Mouse (Mus musculus) ES-E14 (cell line): ENCODE data around the gene Rps18. TPM values are rescaled to one million over a fixed set of nuclear protein-coding genes. Genes with fewer than 3 reads are reported as not detected.
A peak's percentile ranks its signal among the peaks of the same experiment; 100 is the strongest.

Experiments used
- DNase-seq: peaks from one replicate; pipeline ENCODE4 v3.0.0-alpha.2; 2013; ENCODE audit warnings: low read depth, low spot score
- H3K27ac ChIP-seq: 2 replicates; pipeline ENCODE4 v1.5.1; 2012; ENCODE audit warnings: low read depth, mild to moderate bottlenecking, low read length, moderate library complexity, mixed read lengths; ENCODE audit not compliant: poor library complexity, insufficient read depth, severe bottlenecking
- H3K36me3 ChIP-seq: 2 replicates; pipeline ENCODE4 v1.6.1; 2012; ENCODE audit warnings: mild to moderate bottlenecking, low read length, moderate library complexity, mixed read lengths; ENCODE audit not compliant: control insufficient read depth, poor library complexity, insufficient read depth, severe bottlenecking
- H3K4me1 ChIP-seq, 2 experiments: fragments of 150-350 bp in 1 of 2; sonication (generic) in 1 of 2; 2 replicates each; pipeline ENCODE4 v1.6.1; 2012; ENCODE audit warnings: low read length in 2 of 2, mild to moderate bottlenecking in 1 of 2, mixed read lengths in 1 of 2; ENCODE audit not compliant: control insufficient read depth in 2 of 2, insufficient read depth in 2 of 2, poor library complexity in 1 of 2
- H3K4me3 ChIP-seq, 2 experiments: fragments of 150-350 bp in 1 of 2; sonication (generic) in 1 of 2; 2 replicates each; pipeline ENCODE4 v1.5.1; 2012; ENCODE audit warnings: low read length in 2 of 2, low read depth in 1 of 2, mild to moderate bottlenecking in 1 of 2, mixed read lengths in 1 of 2; ENCODE audit not compliant: insufficient read depth in 1 of 2, poor library complexity in 1 of 2, severe bottlenecking in 1 of 2
- H3K9ac ChIP-seq: 2 replicates; pipeline ENCODE4 v1.6.1; 2012; ENCODE audit warnings: low read depth, mild to moderate bottlenecking, low read length, mixed read lengths; ENCODE audit not compliant: poor library complexity, insufficient read depth, severe bottlenecking
- H3K9me3 ChIP-seq: fragments of 150-350 bp; sonication (generic); 2 replicates; pipeline ENCODE4 v1.6.1; 2012; ENCODE audit warnings: low read depth, mild to moderate bottlenecking, low read length; ENCODE audit not compliant: control insufficient read depth, insufficient read depth
- CHD2 ChIP-seq: IDR thresholded peaks from 2 replicates; pipeline ENCODE4 v1.6.1; 2014; ENCODE audit warnings: mild to moderate bottlenecking, low read depth, low read length, inconsistent platforms
- ZNF384 ChIP-seq: IDR thresholded peaks from 2 replicates; pipeline ENCODE4 v1.6.1; 2012; ENCODE audit warnings: low read depth, low read length, inconsistent platforms
- in situ Hi-C, 2 experiments: fragments of 600-800 bp; cut with MboI; formaldehyde crosslinking; loops; one replicate each; pipeline ENCODE4 v1.15.1; 2025; ENCODE audit warnings: low sequenced_read_pairs in 2 of 2, inconsistent platforms in 1 of 2; ENCODE audit not compliant: unreplicated experiment in 2 of 2
- total RNA-seq: library from RNA; depleted of rRNA; stranded (reverse); fragments of 300-350 nt; gene quantifications from 2 replicates; pipeline ENCODE4 v1.2.3, GENCODE M21; 2012; rRNA removed

Rps18 gene
- total RNA-seq, 1 experiment: 4,706 TPM

DNA sequence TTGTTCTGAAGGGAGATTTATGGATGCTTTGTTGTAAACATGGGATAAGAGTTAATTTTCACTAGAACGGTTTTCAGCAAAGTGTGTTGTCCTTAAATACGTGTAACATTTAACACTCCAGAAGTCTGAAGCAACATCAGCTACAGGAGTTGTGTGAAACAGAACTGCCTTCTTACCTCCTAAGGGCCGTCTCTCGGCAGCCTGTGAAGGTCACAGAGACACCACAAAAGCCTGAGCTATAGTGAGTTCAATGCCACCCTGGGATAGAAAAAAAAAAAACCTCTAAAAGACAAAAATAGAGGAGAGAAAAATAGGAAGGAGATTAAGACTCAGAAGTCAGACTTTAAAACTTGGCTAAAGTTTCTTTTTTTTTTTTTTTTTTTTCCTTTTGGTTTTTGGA, 53.7 kb downstream of the Rps18 start:
- Histone ChIP-seq H3K36me3 (no peaks in the 10 kb centered on the region), H3K27ac (peak overlapping the region; percentile 87), H3K9me3 (no peaks in the 10 kb centered on the region), H3K9ac (peak overlapping the region; percentile 47; the same call in 1 of the 2 replicates), H3K4me3 (no peak overlapping the region), H3K4me1 (peaks cover 14 to 31% of the 10 kb centered on the region in 2 experiments)
- peak; percentile 67 for TF ChIP-seq ZNF384
- no peak for TF ChIP-seq CHD2
- in situ Hi-C loops: no loop called here
- DNase-seq: no peak

Other genes with a start within 250 kb of the Rps18 start
- gene March2, start 237.3 kb downstream of the Rps18 start, total RNA-seq: 14.3 and 17.4 TPM in 2 replicates
- 26.0 and 34.8 TPM in 2 replicates for gene Rab11b, start 195.5 kb downstream of the Rps18 start, total RNA-seq
- 30.5 and 39.3 TPM in 2 replicates for gene Angptl4, start 174.2 kb downstream of the Rps18 start, total RNA-seq
- gene Kank3, start 145.5 kb downstream of the Rps18 start, total RNA-seq: 81.1 and 165 TPM in 2 replicates
- gene Rps28, start 131.4 kb downstream of the Rps18 start, total RNA-seq: 5,476 and 6,336 TPM in 2 replicates
- 639 and 871 TPM in 2 replicates for gene Ndufa7, start 131.4 kb downstream of the Rps18 start, total RNA-seq
- 131 and 228 TPM in 2 replicates for gene Cd320, start 112.9 kb downstream of the Rps18 start, total RNA-seq
- 11.6 and 19.7 TPM in 2 replicates for gene Gm7029, start 82.2 kb downstream of the Rps18 start, total RNA-seq
- gene Kifc1, start 65.3 kb downstream of the Rps18 start, total RNA-seq: 149 and 187 TPM in 2 replicates
- 33.2 and 46.0 TPM in 2 replicates for gene Platr17, start 50.9 kb downstream of the Rps18 start, total RNA-seq
- 67.3 and 73.7 TPM in 2 replicates for gene Daxx, start 46.6 kb downstream of the Rps18 start, total RNA-seq
- 39.4 and 64.9 TPM in 2 replicates for gene Tapbp, start 40.1 kb downstream of the Rps18 start, total RNA-seq
- 32.8 and 34.8 TPM in 2 replicates for gene Zbtb22, start 40.1 kb downstream of the Rps18 start, total RNA-seq
- 65.8 and 129 TPM in 2 replicates for gene Rgl2, start 26.5 kb downstream of the Rps18 start, total RNA-seq
- gene Pfdn6, start 15.7 kb downstream of the Rps18 start, total RNA-seq: 175 and 201 TPM in 2 replicates
- 65.6 and 78.2 TPM in 2 replicates for gene Wdr46, start 15.3 kb downstream of the Rps18 start, total RNA-seq
- gene B3galt4, start 4.5 kb downstream of the Rps18 start, total RNA-seq: 10.3 and 15.3 TPM in 2 replicates
- 23.2 and 24.8 TPM in 2 replicates for gene Vps52, start 189 bp downstream of the Rps18 start, total RNA-seq
- 69.5 and 155 TPM in 2 replicates for gene H2-K1, start 44.3 kb upstream of the Rps18 start, total RNA-seq
- 5.6 and 8.9 TPM in 2 replicates for gene Ring1, start 68.7 kb upstream of the Rps18 start, total RNA-seq
- 15.5 and 27.7 TPM in 2 replicates for gene H2-Ke6, start 72.1 kb upstream of the Rps18 start, total RNA-seq
- 253 and 394 TPM in 2 replicates for gene Slc39a7, start 75.7 kb upstream of the Rps18 start, total RNA-seq
- 52.4 and 79.2 TPM in 2 replicates for gene Rxrb, start 75.8 kb upstream of the Rps18 start, total RNA-seq
- 1.3 and 1.4 TPM in 2 replicates for gene Col11a2, start 83.4 kb upstream of the Rps18 start, total RNA-seq
- gene H2-Oa, start 136.3 kb upstream of the Rps18 start, total RNA-seq: 0.54 TPM in 1 of 2 replicates, not detected in the other
- gene H2-DMa, start 163.5 kb upstream of the Rps18 start, total RNA-seq: 18.5 and 24.5 TPM in 2 replicates
- gene Brd2, start 166.6 kb upstream of the Rps18 start, total RNA-seq: 257 and 321 TPM in 2 replicates
- gene H2-DMb2, start 187.3 kb upstream of the Rps18 start, total RNA-seq: 0.31 TPM in 1 of 2 replicates, not detected in the other
- gene H2-DMb1, start 197.1 kb upstream of the Rps18 start, total RNA-seq: 3.1 and 5.0 TPM in 2 replicates
- gene Tap1, start 231.6 kb upstream of the Rps18 start, total RNA-seq: 13.9 and 23.1 TPM in 2 replicates
- 3.8 and 4.1 TPM in 2 replicates for gene Psmb9, start 231.8 kb upstream of the Rps18 start, total RNA-seq
- gene Psmb8, start 241.7 kb upstream of the Rps18 start, total RNA-seq: 3.2 and 7.4 TPM in 2 replicates
- gene Tap2, start 247.5 kb upstream of the Rps18 start, total RNA-seq: 4.0 and 5.1 TPM in 2 replicates